Mouse (Mus musculus) limb, embryonic 10.5 days (tissue): Measurements from ENCODE around the gene Cd47. TPM values are rescaled to one million over a fixed set of nuclear protein-coding genes. Genes with fewer than 3 reads are reported as not detected.

Experiments
- DNase-seq: peaks from one replicate; pipeline ENCODE4 v3.0.0-alpha.2; 2017; ENCODE audit warnings: low spot score
- H3K27ac ChIP-seq: fragments of 300-500 bp; sonication (generic); 2 replicates; pipeline ENCODE4 v1.5.1; 2016; ENCODE audit warnings: mild to moderate bottlenecking
- H3K27me3 ChIP-seq: fragments of 300-500 bp; sonication (generic); 2 replicates; pipeline ENCODE4 v1.6.1; 2016; ENCODE audit warnings: low read depth, mild to moderate bottlenecking; ENCODE audit not compliant: poor library complexity, severe bottlenecking
- H3K36me3 ChIP-seq: fragments of 300-500 bp; sonication (generic); 2 replicates; pipeline ENCODE4 v1.6.1; 2016; ENCODE audit warnings: mild to moderate bottlenecking, moderate library complexity
- H3K4me1 ChIP-seq: fragments of 300-500 bp; sonication (generic); 2 replicates; pipeline ENCODE4 v1.6.1; 2016
- H3K4me3 ChIP-seq: fragments of 300-500 bp; sonication (generic); 2 replicates; pipeline ENCODE4 v1.5.1; 2016; ENCODE audit warnings: mild to moderate bottlenecking, moderate library complexity
- H3K9me3 ChIP-seq: fragments of 300-500 bp; sonication (generic); replicated peaks from 2 replicates; pipeline ENCODE4 v1.6.1; 2016; ENCODE audit warnings: mild to moderate bottlenecking
- WGBS: fragments of 180-500 bp; shearing (Covaris S2); methylation state at CpG from one replicate; pipeline ENCODE4 v1.1.7; 2016; 5-methylcytosine and 5-hydroxymethylcytosine counted together
- polyA plus RNA-seq: library from polyadenylated mRNA; unstranded; fragments of >200 nt; fragmentation: Nextera tagmentation; extraction: Ambion mirVana; gene quantifications from 2 replicates; pipeline ENCODE4 v1.2.1, GENCODE M21; 2016

The Cd47 gene
- polyA plus RNA-seq, 1 experiment from 2014 or later = 26.6 TPM

DNA sequence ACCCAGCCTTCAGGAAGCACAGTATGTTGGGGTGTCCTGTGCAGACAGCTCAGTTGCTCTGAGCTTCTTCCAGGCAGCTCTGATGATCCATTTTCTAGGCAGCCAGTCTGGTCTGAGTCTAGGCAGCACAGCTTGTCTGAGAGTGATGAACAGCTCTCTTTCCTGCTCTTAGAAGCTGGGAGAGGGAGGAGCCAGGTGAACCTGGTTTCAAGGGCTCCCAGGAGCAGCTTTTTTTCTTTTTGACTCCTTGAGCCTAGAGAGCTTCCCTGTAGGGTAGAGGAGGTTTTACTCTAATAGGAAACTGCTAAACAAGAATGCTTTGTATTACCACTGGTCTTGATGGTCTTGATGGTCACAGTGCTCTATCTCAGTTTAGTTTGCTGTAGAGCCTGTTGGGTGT lies 101.1 kb downstream of the Cd47 start:
- 0 out of 2 replicates have a peak, but pooled peaks cover 4% of the 10 kb centered on the region for H3K36me3 ChIP-seq
- DNase-seq = no peak

DNA sequence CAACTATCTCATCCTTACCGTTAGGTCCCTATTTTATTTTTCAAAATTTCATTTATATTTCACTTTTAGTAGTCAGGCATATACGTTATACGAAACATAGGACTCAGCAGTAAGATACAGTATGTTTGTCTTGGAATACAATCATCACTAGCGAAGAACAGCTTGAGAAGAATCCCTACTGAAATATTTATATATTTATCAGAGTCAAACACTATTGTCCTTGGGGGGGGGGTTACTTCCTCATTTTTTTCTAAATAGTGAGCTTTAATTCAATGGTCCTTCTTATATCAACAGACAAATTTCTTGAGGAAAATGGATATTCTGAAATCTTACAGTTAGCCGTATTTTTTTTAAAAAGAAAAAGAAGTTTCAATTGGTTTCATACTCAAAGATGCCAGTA lies 101.8 kb downstream of the Cd47 start:
- WGBS = 97% methylated on average over 5 of the region's 5 CpGs
- peaks cover 29% of the 10 kb centered on the region for H3K4me1 ChIP-seq
- H3K9me3 ChIP-seq = no peaks in the 10 kb centered on the region
- 0 out of 2 replicates have a peak, but pooled peaks cover 4% of the 10 kb centered on the region for H3K36me3 ChIP-seq
- H3K4me3 ChIP-seq = no peak overlapping the region
- DNase-seq = no peak
- H3K27ac ChIP-seq = no peak overlapping the region
- no peaks in the 10 kb centered on the region for H3K27me3 ChIP-seq

More for the DNA sequence above, 101.1 kb downstream of the Cd47 start:
- no peaks in the 10 kb centered on the region for H3K27me3 ChIP-seq
- no peak overlapping the region for H3K27ac ChIP-seq
- no peaks in the 10 kb centered on the region for H3K9me3 ChIP-seq
- peaks cover 22% of the 10 kb centered on the region for H3K4me1 ChIP-seq
- no peak overlapping the region for H3K4me3 ChIP-seq

DNA sequence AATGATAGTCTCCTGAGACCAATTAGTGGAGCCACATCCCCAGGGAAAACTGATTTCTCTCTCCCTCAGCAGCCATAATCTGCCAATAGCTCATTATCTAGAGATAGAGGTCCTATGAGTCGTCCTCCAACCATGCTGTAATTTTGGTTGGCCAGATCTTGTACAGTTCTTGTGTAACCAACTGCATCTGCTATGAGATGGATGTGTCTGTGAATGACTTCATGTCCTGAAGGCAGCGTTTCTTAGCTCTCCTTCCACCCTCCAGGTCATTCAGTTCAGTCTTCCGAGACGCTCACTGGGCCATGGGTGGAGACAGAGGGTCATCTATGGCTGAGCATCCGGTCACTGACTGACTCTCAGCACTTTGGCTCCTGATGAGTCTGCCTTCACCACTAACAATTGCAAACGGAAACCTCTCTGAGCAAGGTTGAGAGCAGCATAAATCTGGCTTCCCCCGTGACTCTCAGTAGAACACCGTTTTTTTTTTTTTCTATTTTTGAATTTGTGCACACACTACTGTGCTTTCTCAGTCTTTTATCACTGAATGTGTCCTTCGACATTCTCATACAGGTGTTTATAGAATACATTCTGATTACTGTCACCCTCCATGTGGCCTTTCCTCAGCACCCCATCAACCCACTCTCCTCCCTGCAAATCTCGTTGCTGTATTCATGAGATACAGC lies 104.1 kb downstream of the Cd47 start:
- 90% methylated on average over 10 of the region's 10 CpGs for WGBS
- peak overlapping the region; percentile 79 for H3K27ac ChIP-seq
- DNase-seq = no peak

DNA sequence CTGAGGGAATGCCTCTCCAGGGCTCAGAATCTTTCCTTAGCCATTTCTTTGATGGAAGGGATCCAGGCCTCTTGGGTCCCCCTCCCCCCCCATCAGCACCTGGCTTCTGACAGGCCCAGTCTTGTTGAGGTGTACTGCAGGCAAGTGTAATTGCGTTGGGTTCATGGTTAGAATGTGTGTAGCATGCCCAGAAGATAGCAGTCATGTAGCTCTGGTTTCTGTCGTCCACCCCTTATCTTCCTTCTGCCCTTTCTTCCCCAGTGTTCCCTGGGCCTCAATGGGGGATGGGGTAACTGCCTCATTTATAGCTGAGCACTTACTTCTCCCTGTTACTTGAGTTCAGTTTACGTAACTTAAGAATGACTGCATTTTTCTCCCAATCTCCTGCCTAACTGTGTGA lies 104.7 kb downstream of the Cd47 start:
- H3K36me3 ChIP-seq = no peaks in the 10 kb centered on the region
- DNase-seq = no peak
- no peak overlapping the region for H3K4me3 ChIP-seq
- H3K4me1 ChIP-seq = peaks cover 38% of the 10 kb centered on the region
- H3K27ac ChIP-seq = peak overlapping the region; percentile 79
- WGBS = 47% methylated on average over 3 of the region's 3 CpGs
- H3K9me3 ChIP-seq = no peaks in the 10 kb centered on the region
- no peaks in the 10 kb centered on the region for H3K27me3 ChIP-seq

More for the DNA sequence above, 104.1 kb downstream of the Cd47 start:
- H3K36me3 ChIP-seq = 0 out of 2 replicates have a peak, but pooled peaks cover under 1% of the 10 kb centered on the region
- no peaks in the 10 kb centered on the region for H3K9me3 ChIP-seq
- peaks cover 35% of the 10 kb centered on the region for H3K4me1 ChIP-seq
- H3K27me3 ChIP-seq = no peaks in the 10 kb centered on the region
- H3K4me3 ChIP-seq = no peak overlapping the region

DNA sequence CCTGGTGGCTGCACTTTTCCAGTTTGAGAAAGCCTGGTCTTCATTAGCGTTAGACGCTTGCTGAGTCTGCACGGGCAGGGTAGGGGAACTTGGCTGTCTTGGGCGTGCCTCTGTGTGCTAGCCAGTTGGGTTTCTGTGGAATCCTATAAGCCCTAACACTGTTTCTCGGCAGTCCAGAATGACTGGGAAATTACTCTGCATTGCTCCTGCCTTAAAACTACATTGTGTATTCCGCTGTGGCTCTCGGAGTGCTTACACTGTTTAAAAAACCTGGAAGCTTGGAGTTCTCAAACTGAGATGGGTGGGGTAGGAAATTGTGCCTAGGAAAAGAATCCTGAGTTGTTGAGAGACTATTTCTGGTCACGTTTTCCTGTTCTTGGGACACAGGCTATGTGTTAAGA lies 105.3 kb downstream of the Cd47 start:
- peaks cover 38% of the 10 kb centered on the region for H3K4me1 ChIP-seq
- no peaks in the 10 kb centered on the region for H3K27me3 ChIP-seq
- WGBS = 35% methylated on average over 8 of the region's 8 CpGs
- DNase-seq = peak; percentile 52
- H3K36me3 ChIP-seq = no peaks in the 10 kb centered on the region
- H3K9me3 ChIP-seq = no peaks in the 10 kb centered on the region
- no peak overlapping the region for H3K4me3 ChIP-seq
- H3K27ac ChIP-seq = peak overlapping the region; percentile 79

DNA sequence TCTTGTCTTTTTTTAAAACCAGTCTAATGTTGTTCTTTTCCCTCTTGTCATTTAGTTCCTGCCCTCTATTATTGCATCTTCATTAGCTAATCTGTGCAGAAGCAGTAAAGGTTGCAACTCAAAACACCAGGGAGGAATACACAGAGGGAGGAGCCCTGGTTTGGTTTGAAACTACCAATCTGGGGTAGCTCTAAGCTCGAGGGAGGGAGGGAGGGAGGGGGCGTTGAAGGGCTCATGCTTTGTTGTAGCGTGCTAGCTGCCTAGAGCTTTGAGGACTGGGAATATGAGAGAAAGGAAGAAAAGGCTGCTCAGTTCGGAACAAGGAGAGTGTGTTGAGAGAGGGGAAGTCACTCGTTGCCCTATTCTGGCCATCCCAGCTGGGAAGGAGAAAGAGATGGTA lies 105.7 kb downstream of the Cd47 start:
- Histone ChIP-seq H3K27ac (peak overlapping the region; percentile 79), H3K36me3 (no peaks in the 10 kb centered on the region), H3K27me3 (no peaks in the 10 kb centered on the region), H3K4me3 (no peak overlapping the region), H3K4me1 (peaks cover 38% of the 10 kb centered on the region), H3K9me3 (no peaks in the 10 kb centered on the region)
- DNase-seq = no peak
- 46% methylated on average over 5 of the region's 5 CpGs for WGBS

DNA sequence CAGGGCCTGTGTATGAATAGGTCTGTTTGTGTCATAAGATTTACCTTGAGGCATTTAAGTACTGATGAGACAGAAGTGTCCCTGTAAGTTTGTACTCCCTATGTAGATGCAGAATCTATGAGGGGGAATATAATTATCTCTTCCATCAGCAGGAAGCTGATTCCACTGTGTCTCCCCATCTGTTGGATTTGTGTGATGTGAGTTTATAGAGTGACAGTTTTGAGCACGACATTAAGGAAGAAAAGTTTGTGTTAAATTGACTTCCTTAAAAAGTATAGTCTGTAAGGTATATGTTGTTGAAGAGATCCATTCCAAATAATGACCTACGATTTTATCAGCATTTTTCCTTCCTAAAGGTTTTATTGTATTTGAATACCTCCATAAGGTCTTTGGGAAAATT lies 106.6 kb downstream of the Cd47 start:
- H3K4me3 ChIP-seq = no peak overlapping the region
- no peaks in the 10 kb centered on the region for H3K36me3 ChIP-seq
- H3K27me3 ChIP-seq = no peaks in the 10 kb centered on the region
- 87% methylated on average over 2 of the region's 2 CpGs for WGBS
- no peak for DNase-seq
- no peaks in the 10 kb centered on the region for H3K9me3 ChIP-seq
- peaks cover 38% of the 10 kb centered on the region for H3K4me1 ChIP-seq
- no peak overlapping the region for H3K27ac ChIP-seq

DNA sequence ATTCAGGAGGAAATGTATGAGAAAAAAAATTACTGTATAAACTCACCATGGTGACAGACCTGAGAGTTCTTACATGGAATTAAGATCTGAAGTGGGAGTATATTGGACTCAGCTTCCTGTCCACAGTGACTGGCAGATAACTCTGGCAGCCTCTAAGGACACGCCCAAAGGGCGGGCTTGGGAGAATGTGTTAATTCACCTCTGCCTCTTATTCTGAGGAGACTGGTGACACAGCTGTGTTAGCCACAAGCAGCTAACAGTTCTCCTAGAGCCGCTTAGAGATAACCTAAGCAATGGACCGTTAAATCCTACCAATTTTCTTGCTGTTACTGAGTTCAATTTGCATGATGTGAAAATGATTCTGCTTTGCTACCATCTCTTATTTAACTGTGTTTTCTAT lies 107.0 kb downstream of the Cd47 start:
- no peaks in the 10 kb centered on the region for H3K36me3 ChIP-seq
- H3K9me3 ChIP-seq = no peaks in the 10 kb centered on the region
- WGBS = 49% methylated on average over 4 of the region's 4 CpGs
- H3K4me1 ChIP-seq = peaks cover 38% of the 10 kb centered on the region
- no peak for DNase-seq
- H3K4me3 ChIP-seq = no peak overlapping the region
- no peaks in the 10 kb centered on the region for H3K27me3 ChIP-seq
- H3K27ac ChIP-seq = no peak overlapping the region

DNA sequence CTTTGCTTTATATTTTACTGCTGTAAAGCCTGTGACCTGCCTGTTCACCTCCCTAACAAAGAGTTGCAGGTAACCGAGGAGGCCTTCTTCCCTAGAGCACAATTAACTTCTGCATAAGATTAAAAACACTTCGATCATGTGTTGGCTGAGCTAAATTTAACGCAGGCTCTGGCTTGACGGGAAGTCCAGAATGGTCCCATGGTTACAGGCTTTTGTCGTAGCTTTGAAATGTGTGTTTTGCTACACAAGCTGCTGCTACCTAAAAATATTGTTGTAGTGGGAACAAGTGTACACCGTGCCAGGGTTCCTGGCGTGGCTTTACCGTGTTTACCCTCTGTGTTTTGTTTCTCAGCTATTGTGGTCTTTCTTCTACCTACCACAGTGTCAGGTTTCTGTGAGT lies 109.2 kb downstream of the Cd47 start:
- H3K36me3 ChIP-seq = no peaks in the 10 kb centered on the region
- no peak overlapping the region for H3K27ac ChIP-seq
- peaks cover 35% of the 10 kb centered on the region for H3K4me1 ChIP-seq
- 85% methylated on average over 8 of the region's 8 CpGs for WGBS
- no peaks in the 10 kb centered on the region for H3K9me3 ChIP-seq
- no peaks in the 10 kb centered on the region for H3K27me3 ChIP-seq
- H3K4me3 ChIP-seq = no peak overlapping the region
- no peak for DNase-seq

DNA sequence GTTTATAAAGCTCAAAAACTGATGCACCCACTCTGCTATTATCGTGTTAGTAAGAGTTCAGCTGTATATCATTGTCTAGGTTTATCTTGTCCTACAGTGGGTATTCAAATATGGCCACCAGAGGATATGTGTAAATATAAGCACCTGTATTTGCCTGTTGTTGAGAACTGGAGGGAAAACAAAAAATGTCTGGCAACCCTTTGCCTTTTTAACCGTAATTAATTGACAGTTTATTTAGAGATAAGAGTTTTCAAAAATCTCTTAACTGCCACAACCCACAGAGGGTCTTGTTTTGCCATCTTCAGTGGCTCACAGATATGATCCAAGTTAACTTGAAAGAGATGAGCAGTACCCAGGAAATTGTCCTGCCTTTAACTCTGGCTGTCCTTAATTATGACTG lies 113.8 kb downstream of the Cd47 start:
- Histone ChIP-seq H3K27me3 (no peaks in the 10 kb centered on the region), H3K4me1 (peaks cover 14% of the 10 kb centered on the region; the same call in 1 of the 2 replicates), H3K36me3 (no peaks in the 10 kb centered on the region), H3K27ac (no peak overlapping the region), H3K4me3 (no peak overlapping the region), H3K9me3 (no peaks in the 10 kb centered on the region)
- DNase-seq = no peak
- WGBS = 92% methylated on average over 2 of the region's 2 CpGs

DNA sequence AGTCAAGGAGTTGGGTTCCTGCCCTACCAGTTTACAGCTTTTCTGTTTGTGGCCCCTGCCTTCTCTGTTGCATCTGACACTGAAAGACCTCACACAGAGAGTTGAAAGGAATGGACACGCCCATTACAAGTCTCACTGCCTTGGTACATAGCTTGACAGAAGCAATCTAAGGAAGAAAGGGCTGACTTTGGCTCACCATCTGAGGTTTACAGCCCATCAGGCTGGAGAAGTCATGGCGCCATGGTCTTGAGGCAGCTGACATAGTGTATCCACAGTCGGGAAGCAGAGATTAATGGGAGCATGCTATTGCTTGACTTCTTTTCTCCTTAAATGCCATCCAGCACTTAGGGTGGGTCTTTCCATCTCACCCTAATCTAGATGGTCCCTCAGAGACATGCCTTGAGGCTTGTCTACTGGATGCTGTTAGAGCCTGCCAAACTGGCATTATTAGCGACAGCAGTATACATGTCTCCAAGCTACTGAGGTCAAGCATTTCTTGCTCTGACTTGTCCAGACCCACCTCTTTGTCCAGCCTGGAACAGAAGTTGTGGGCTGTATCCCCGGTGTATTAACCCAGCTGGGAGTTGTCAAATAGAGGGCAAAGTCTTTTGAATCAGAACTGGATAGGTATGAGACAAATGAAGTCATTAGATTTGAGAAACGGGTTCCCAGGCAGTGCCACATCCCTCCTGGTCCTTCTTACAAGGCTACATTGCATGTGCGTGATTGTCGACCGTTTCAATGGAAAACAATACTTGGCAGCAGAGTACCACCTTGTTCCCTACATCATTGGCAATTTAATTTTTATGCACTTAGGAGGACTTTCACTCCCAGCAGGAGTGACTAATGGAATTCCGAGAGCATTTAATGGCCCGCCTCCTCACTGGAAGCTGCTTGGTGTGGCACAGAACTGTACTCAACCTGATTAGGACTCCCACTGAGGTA lies 115.5 kb downstream of the Cd47 start:
- Histone ChIP-seq H3K36me3 (no peaks in the 10 kb centered on the region), H3K27ac (no peak overlapping the region), H3K4me3 (no peak overlapping the region), H3K4me1 (peaks cover 10% of the 10 kb centered on the region; the same call in 1 of the 2 replicates), H3K9me3 (no peaks in the 10 kb centered on the region), H3K27me3 (no peaks in the 10 kb centered on the region)
- WGBS = 82% methylated on average over 11 of the region's 11 CpGs
- no peak for DNase-seq

DNA sequence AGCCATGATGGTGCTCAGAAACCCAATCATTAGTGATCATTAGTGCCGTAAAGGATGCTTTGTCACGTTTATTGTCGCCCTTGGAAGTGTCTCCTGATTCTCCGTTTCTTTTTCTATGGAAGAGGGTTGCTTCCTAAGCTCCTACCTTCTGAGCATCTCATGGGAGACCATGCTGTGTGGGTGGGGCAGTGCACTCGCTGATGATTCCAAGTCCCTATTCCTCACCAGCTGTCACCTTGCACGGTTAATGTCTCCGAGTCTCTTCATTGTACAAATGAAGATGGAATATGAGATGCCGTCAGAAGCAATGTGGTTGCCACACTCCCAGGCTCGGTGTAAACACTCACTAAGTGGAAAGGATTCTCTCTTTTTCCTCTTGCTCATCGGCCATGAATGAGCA lies 119.9 kb downstream of the Cd47 start:
- H3K27ac ChIP-seq = no peak overlapping the region
- 86% methylated on average over 10 of the region's 10 CpGs for WGBS
- no peak for DNase-seq
- no peaks in the 10 kb centered on the region for H3K36me3 ChIP-seq
- no peak overlapping the region for H3K4me3 ChIP-seq
- H3K9me3 ChIP-seq = no peaks in the 10 kb centered on the region
- no peaks in the 10 kb centered on the region for H3K27me3 ChIP-seq
- peaks cover 37% of the 10 kb centered on the region for H3K4me1 ChIP-seq

DNA sequence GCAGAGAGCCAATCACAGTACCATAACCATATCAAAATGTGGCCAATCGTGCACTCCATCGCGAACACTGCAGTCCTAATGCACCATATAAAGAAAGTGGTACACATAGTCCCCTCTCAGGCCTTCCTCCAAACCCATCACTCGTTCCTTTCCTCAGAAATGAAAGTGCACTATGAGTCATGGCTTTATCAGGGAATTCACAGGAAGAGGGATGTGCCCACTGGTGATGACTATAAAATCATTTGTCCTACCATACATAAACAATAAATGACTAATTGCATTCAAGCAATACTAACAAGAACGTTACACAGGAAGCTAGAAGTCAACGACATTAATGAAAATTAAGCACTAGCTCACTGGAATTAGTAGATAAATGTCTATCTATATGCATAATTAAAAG lies 121.3 kb downstream of the Cd47 start:
- Histone ChIP-seq H3K27ac (no peak overlapping the region), H3K9me3 (no peaks in the 10 kb centered on the region), H3K4me3 (no peak overlapping the region), H3K27me3 (no peaks in the 10 kb centered on the region), H3K36me3 (no peaks in the 10 kb centered on the region), H3K4me1 (peaks cover 27% of the 10 kb centered on the region)
- 91% methylated on average over 6 of the region's 6 CpGs for WGBS
- DNase-seq = no peak
